Mouse (Mus musculus) small intestine, adult 2 months (tissue): ENCODE measurements around the gene Cipc. TPM values are rescaled to one million over a fixed set of nuclear protein-coding genes. Genes with fewer than 3 reads are reported as not detected.

ENCODE experiments used
- H3K27ac ChIP-seq: fragments of 200-500 bp; 2 replicates; pipeline ENCODE4 v1.5.1; 2012; ENCODE audit warnings: low read depth, low read length, control low read depth, inconsistent platforms; ENCODE audit not compliant: insufficient read depth
- H3K27me3 ChIP-seq: fragments of 200-500 bp; 2 replicates; pipeline ENCODE4 v1.6.1; 2012; ENCODE audit warnings: mild to moderate bottlenecking, moderate library complexity, low read length, inconsistent platforms; ENCODE audit not compliant: control insufficient read depth, insufficient read depth
- H3K36me3 ChIP-seq: fragments of 200-500 bp; 2 replicates; pipeline ENCODE4 v1.6.1; 2012; ENCODE audit warnings: mild to moderate bottlenecking, low read length, control low read depth, inconsistent platforms; ENCODE audit not compliant: control insufficient read depth, insufficient read depth
- H3K4me1 ChIP-seq: fragments of 200-500 bp; 2 replicates; pipeline ENCODE4 v1.6.1; 2012; ENCODE audit warnings: low read length, inconsistent platforms, mixed read lengths; ENCODE audit not compliant: control insufficient read depth, insufficient read depth, insufficient read length
- H3K4me3 ChIP-seq: fragments of 200-500 bp; 2 replicates; pipeline ENCODE4 v1.5.1; 2012; ENCODE audit warnings: low read depth, mild to moderate bottlenecking, control low read depth, inconsistent platforms, low read length, moderate library complexity
- CTCF ChIP-seq: fragments of 200-500 bp; IDR thresholded peaks from 2 replicates; pipeline ENCODE4 v1.5.1; 2012; ENCODE audit warnings: low read depth, mild to moderate bottlenecking, control low read depth, inconsistent platforms, low read length, moderate library complexity, mixed read lengths; ENCODE audit not compliant: insufficient replicate concordance, insufficient read length; ENCODE audit errors: extremely low read depth
- POLR2A ChIP-seq: fragments of 200-500 bp; IDR thresholded peaks from 2 replicates; pipeline ENCODE4 v1.6.1; 2012; ENCODE audit warnings: low read depth, mild to moderate bottlenecking, control low read depth, inconsistent platforms, low read length, moderate library complexity
- WGBS: fragments of 180-500 bp; shearing (Covaris S2); methylation state at CpG from one replicate; pipeline ENCODE4 v1.1.7; 2018; 5-methylcytosine and 5-hydroxymethylcytosine counted together
- polyA plus RNA-seq: library from polyadenylated mRNA; depleted of rRNA; stranded (reverse); fragments of >200 nt; gene quantifications from 2 replicates; pipeline ENCODE4 v1.2.3, GENCODE M21; 2012

Gene Cipc
- polyA plus RNA-seq, 1 experiment: 16.3 TPM

GRCm38 (mm10) chr12:86974387-86975288 is 27.8 kb downstream of the Cipc start:
- Histone ChIP-seq H3K27ac (peak overlapping the region; percentile 65; the same call in 1 of the 2 replicates), H3K27me3 (peaks cover 6% of the 10 kb centered on the region; the same call in 1 of the 2 replicates), H3K4me3 (peak overlapping the region; percentile 57), H3K4me1 (peaks cover 15% of the 10 kb centered on the region), H3K36me3 (no peaks in the 10 kb centered on the region)
- no peak; the same call in 1 of the 2 replicates for TF ChIP-seq POLR2A
- TF ChIP-seq CTCF: peak; percentile 87
- WGBS: 7% methylated on average over 40 of the region's 40 CpGs

- TF ChIP-seq POLR2A: no peak
- TF ChIP-seq CTCF: no peak
- no peak overlapping the region for H3K4me3 ChIP-seq
- H3K36me3 ChIP-seq: no peaks in the 10 kb centered on the region
- H3K27me3 ChIP-seq: peaks cover 6% of the 10 kb centered on the region; the same call in 1 of the 2 replicates
- H3K27ac ChIP-seq: no peak overlapping the region
- H3K4me1 ChIP-seq: peaks cover 15% of the 10 kb centered on the region
- 82% methylated on average over 10 of the region's 10 CpGs for WGBS
Measured at GRCm38 (mm10) chr12:86975761-86976160, 28.9 kb downstream of the Cipc start.

- TF ChIP-seq POLR2A (no peak), CTCF (peak; percentile 51; the same call in 1 of the 2 replicates)
- H3K27me3 ChIP-seq: peaks cover 6% of the 10 kb centered on the region; the same call in 1 of the 2 replicates
- 64% methylated on average over 6 of the region's 6 CpGs for WGBS
- H3K36me3 ChIP-seq: no peaks in the 10 kb centered on the region
- peaks cover 15% of the 10 kb centered on the region for H3K4me1 ChIP-seq
- H3K27ac ChIP-seq: no peak overlapping the region
- no peak overlapping the region for H3K4me3 ChIP-seq
Measured at GRCm38 (mm10) chr12:86976511-86977168, 29.8 kb downstream of the Cipc start.

GRCm38 (mm10) chr12:86977833-86978232 is 31.0 kb downstream of the Cipc start:
- 21% methylated on average over 15 of the region's 15 CpGs for WGBS
- peaks cover 8% of the 10 kb centered on the region for H3K4me1 ChIP-seq
- TF ChIP-seq POLR2A (no peak), CTCF (no peak)
- H3K4me3 ChIP-seq: no peak overlapping the region
- no peaks in the 10 kb centered on the region for H3K36me3 ChIP-seq
- H3K27me3 ChIP-seq: peaks cover 6% of the 10 kb centered on the region; the same call in 1 of the 2 replicates
- H3K27ac ChIP-seq: no peak overlapping the region

- 30% methylated on average over 9 of the region's 9 CpGs for WGBS
- Histone ChIP-seq H3K36me3 (no peaks in the 10 kb centered on the region), H3K27ac (no peak overlapping the region), H3K4me1 (no peaks in the 10 kb centered on the region), H3K4me3 (no peak overlapping the region), H3K27me3 (peaks cover 14% of the 10 kb centered on the region)
- no peak for TF ChIP-seq POLR2A
- TF ChIP-seq CTCF: peak; percentile 34; the same call in 1 of the 2 replicates
Measured at GRCm38 (mm10) chr12:86981180-86981579, 34.3 kb downstream of the Cipc start.

- Histone ChIP-seq H3K36me3 (no peaks in the 10 kb centered on the region), H3K4me1 (no peaks in the 10 kb centered on the region), H3K27ac (no peak overlapping the region), H3K4me3 (no peak overlapping the region), H3K27me3 (peaks cover 11% of the 10 kb centered on the region)
- 5% methylated on average over 28 of the region's 28 CpGs for WGBS
- TF ChIP-seq CTCF: no peak
- TF ChIP-seq POLR2A: no peak
Measured at GRCm38 (mm10) chr12:86983470-86984193, 36.8 kb downstream of the Cipc start.

GRCm38 (mm10) chr12:86984194-86984555 is 37.3 kb downstream of the Cipc start:
- no peak for TF ChIP-seq CTCF
- TF ChIP-seq POLR2A: no peak
- H3K36me3 ChIP-seq: no peaks in the 10 kb centered on the region
- H3K4me1 ChIP-seq: no peaks in the 10 kb centered on the region
- WGBS: 13% methylated on average over 6 of the region's 6 CpGs
- H3K27ac ChIP-seq: no peak overlapping the region
- no peak overlapping the region for H3K4me3 ChIP-seq
- peaks cover 17% of the 10 kb centered on the region for H3K27me3 ChIP-seq
